Mouse (Mus musculus): ENCODE results near the gene Kif9. TPM values are rescaled to one million over a fixed set of nuclear protein-coding genes. Genes with fewer than 3 reads are reported as not detected.

Gene Kif9
- polyA plus RNA-seq, 1 experiment from 2014 or later = 0.86 TPM

- no peaks in the 10 kb centered on the region for H3K27me3 ChIP-seq
- H3K27ac ChIP-seq = no peak overlapping the region
- H3K4me1 ChIP-seq = peaks cover 23% of the 10 kb centered on the region
- ATAC-seq (ENCODE audit: insufficient number of reproducible peaks, insufficient read depth, low FRiP score, low TSS enrichment, low read depth) = no peak
- no peak overlapping the region for H3K4me3 ChIP-seq
- H3K4me2 ChIP-seq = no peak overlapping the region; the same call in 1 of the 2 replicates
- no peak overlapping the region for H3K9ac ChIP-seq
- H3K36me3 ChIP-seq = no peaks in the 10 kb centered on the region
- 70% methylated on average over 3 of the region's 3 CpGs for WGBS
- no peaks in the 10 kb centered on the region for H3K9me3 ChIP-seq
Measured at GRCm38 (mm10) chr9:110530650-110531049, 53.9 kb downstream of the Kif9 start.

- Histone ChIP-seq H3K27ac (peak overlapping the region; percentile 100; the same call in 1 of the 2 replicates), H3K36me3 (no peaks in the 10 kb centered on the region), H3K4me3 (peak overlapping the region; percentile 98), H3K9ac (0 out of 2 replicates have a peak overlapping the region, but pooled peaks have one; percentile 46), H3K27me3 (no peaks in the 10 kb centered on the region), H3K9me3 (no peaks in the 10 kb centered on the region), H3K4me1 (peaks cover 25% of the 10 kb centered on the region), H3K4me2 (peak overlapping the region; percentile 72)
- WGBS = 23% methylated on average over 6 of the region's 6 CpGs
- no peak for ATAC-seq (ENCODE audit: insufficient number of reproducible peaks, insufficient read depth, low FRiP score, low TSS enrichment, low read depth)
Measured at GRCm38 (mm10) chr9:110531151-110531791, 54.5 kb downstream of the Kif9 start.

- ATAC-seq (ENCODE audit: insufficient number of reproducible peaks, insufficient read depth, low FRiP score, low TSS enrichment, low read depth) = peak; percentile 100
- Histone ChIP-seq H3K36me3 (no peaks in the 10 kb centered on the region), H3K9ac (peak overlapping the region; percentile 100), H3K9me3 (no peaks in the 10 kb centered on the region), H3K27me3 (no peaks in the 10 kb centered on the region), H3K4me2 (peak overlapping the region; percentile 72), H3K4me1 (peaks cover 25% of the 10 kb centered on the region), H3K27ac (peak overlapping the region; percentile 100), H3K4me3 (peak overlapping the region; percentile 98)
- WGBS = under 1% methylated on average over 49 of the region's 53 CpGs
Measured at GRCm38 (mm10) chr9:110531914-110532489, 55.2 kb downstream of the Kif9 start.

DNA sequence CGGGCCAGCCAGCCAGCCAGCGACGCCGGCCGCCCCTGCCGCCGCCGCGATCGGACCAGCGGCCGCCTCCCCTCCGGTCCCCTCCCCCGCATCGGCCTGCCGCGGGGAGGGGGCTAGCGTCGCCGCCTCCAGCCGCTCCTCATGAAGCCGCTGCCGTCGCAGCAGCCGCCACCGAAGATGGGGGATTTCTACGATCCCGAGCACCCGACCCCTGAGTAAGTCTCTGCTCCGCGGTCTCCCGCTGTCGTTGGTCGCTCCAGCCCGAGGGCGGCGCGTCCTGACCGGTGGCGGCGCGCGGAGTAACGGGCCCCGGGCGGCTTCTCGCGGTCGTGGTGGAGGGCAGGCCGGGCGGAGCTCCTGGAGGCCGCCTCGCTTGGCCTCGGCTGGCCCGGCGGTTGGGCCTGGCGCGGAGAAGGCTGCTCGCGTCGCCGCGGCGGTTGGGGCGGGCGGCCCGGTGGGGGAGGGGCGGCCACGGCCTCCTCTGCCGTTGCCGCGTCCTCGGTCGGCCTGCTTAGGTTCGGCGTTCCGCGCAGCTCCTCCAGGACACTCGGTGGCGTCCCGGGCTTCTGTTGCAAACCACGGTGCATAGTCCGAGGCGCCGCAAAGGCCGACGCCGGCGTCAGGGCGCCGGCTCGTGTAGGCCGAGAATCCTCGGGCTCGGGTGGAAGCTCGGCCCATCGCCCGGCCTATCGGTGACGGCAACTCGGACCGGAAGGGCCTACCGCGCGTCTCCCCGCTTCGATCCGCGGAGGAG is 56.0 kb downstream of the Kif9 start, which contains the start of gene Setd2:
Gene Setd2, plus strand, starts transcription at position 60 of the 754 bp plus-strand sequence.
- WGBS = under 1% methylated on average over 91 of the region's 109 CpGs
- Histone ChIP-seq H3K9ac (peak within 1 kb of the TSS; percentile 100), H3K4me2 (peak within 1 kb of the TSS; percentile 72), H3K4me3 (peak within 1 kb of the TSS; percentile 98), H3K27me3 (no peaks in the 10 kb centered on the region), H3K27ac (peak within 1 kb of the TSS; percentile 100), H3K9me3 (no peaks in the 10 kb centered on the region), H3K36me3 (no peaks in the 10 kb centered on the region), H3K4me1 (peaks cover 25% of the 10 kb centered on the region)
- peak; percentile 57 for ATAC-seq (ENCODE audit: insufficient number of reproducible peaks, insufficient read depth, low FRiP score, low TSS enrichment, low read depth)

- no peaks in the 10 kb centered on the region for H3K9me3 ChIP-seq
- no peaks in the 10 kb centered on the region for H3K27me3 ChIP-seq
- H3K4me3 ChIP-seq = peak overlapping the region; percentile 98
- no peak for ATAC-seq (ENCODE audit: insufficient number of reproducible peaks, insufficient read depth, low FRiP score, low TSS enrichment, low read depth)
- H3K4me2 ChIP-seq = peak overlapping the region; percentile 72
- H3K27ac ChIP-seq = no peak overlapping the region
- H3K9ac ChIP-seq = peak overlapping the region; percentile 100
- 35% methylated on average over 5 of the region's 5 CpGs for WGBS
- peaks cover 3% of the 10 kb centered on the region; the same call in 1 of the 2 replicates for H3K36me3 ChIP-seq
- H3K4me1 ChIP-seq = peaks cover 25% of the 10 kb centered on the region
Measured at GRCm38 (mm10) chr9:110533645-110534044, 56.9 kb downstream of the Kif9 start.

DNA sequence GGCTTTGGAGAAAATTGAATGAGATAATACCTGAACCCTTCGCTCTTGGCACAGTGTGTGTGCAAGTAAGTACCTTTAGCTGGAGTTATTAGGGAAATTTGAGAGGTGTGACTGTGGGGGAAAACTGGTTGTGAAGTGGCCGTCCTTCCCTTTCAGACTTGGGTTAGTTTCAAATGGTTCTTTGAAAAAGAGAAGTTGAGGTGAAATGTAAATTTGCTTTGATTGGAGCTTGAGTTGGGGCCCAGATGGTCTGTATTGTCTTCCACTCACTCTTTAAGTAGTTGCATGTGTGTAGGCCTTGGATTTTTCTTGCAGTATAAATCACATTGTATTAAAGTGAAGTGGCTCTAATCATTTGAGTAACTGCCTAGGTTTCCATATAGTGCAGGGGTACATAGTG is 58.4 kb downstream of the Kif9 start:
- ATAC-seq (ENCODE audit: insufficient number of reproducible peaks, insufficient read depth, low FRiP score, low TSS enrichment, low read depth) = no peak
- Histone ChIP-seq H3K27me3 (no peaks in the 10 kb centered on the region), H3K4me2 (peak overlapping the region; percentile 72), H3K9ac (peak overlapping the region; percentile 58; the same call in 1 of the 2 replicates), H3K4me3 (peak overlapping the region; percentile 98), H3K9me3 (no peaks in the 10 kb centered on the region), H3K27ac (no peak overlapping the region), H3K4me1 (peaks cover 25% of the 10 kb centered on the region), H3K36me3 (peaks cover 6% of the 10 kb centered on the region; the same call in 1 of the 2 replicates)
- 46% methylated on average over 2 of the region's 2 CpGs for WGBS

DNA sequence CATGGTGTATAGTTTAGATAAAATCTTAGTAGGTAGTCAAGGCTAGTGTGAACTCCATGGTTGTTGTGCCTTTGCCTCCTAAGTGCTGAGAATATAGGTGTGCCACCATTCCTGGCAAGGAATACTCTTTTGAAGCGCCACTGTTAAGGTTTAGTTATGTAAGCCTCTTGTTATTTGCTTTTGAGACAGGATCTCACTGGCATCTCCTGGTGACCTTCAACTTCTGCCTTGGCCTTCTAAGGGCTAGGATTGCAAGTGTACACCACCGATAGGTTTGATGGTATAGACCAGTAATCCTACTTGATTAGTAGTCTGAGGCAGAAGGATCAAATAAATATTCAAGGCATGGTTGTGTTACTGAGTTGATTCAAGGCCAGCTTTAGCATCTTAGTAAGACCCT is 59.9 kb downstream of the Kif9 start:
- Histone ChIP-seq H3K4me3 (no peak overlapping the region), H3K27me3 (no peaks in the 10 kb centered on the region), H3K27ac (no peak overlapping the region), H3K4me2 (no peak overlapping the region), H3K4me1 (peaks cover 25% of the 10 kb centered on the region), H3K36me3 (peaks cover 6% of the 10 kb centered on the region; the same call in 1 of the 2 replicates), H3K9ac (no peak overlapping the region), H3K9me3 (no peaks in the 10 kb centered on the region)
- ATAC-seq (ENCODE audit: insufficient number of reproducible peaks, insufficient read depth, low FRiP score, low TSS enrichment, low read depth) = no peak
- WGBS = 95% methylated on average over 2 of the region's 2 CpGs

GRCm38 (mm10) chr9:110538511-110538910 is 61.8 kb downstream of the Kif9 start:
- H3K4me2 ChIP-seq = no peak overlapping the region
- no peak overlapping the region for H3K9ac ChIP-seq
- no peaks in the 10 kb centered on the region for H3K9me3 ChIP-seq
- H3K27me3 ChIP-seq = no peaks in the 10 kb centered on the region
- peaks cover 25% of the 10 kb centered on the region for H3K4me1 ChIP-seq
- ATAC-seq (ENCODE audit: insufficient number of reproducible peaks, insufficient read depth, low FRiP score, low TSS enrichment, low read depth) = no peak
- H3K36me3 ChIP-seq = peaks cover 11% of the 10 kb centered on the region
- no peak overlapping the region for H3K27ac ChIP-seq
- no peak overlapping the region for H3K4me3 ChIP-seq

DNA sequence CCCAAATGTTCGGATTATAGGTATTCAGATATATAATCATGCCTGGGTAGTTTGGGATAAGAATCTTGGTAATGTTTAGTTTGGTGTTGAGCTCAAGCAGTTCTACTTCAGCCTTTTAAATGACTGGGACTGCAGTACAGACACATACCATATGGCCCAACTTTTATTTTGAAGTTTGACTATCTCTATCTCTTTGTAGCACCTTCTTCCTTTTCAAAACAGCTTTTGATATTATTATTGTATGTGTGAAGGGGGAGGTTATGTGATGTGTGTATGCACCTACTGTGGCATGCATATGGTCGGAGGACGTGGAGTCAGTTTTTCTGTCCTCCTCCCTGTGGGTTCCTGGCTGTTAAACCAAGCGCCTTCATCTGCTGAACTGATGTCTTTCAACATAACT is 65.2 kb downstream of the Kif9 start:
- Histone ChIP-seq H3K9me3 (no peaks in the 10 kb centered on the region), H3K27me3 (no peaks in the 10 kb centered on the region), H3K4me3 (no peak overlapping the region), H3K4me2 (no peak overlapping the region), H3K27ac (no peak overlapping the region), H3K9ac (no peak overlapping the region), H3K36me3 (peaks cover 11% of the 10 kb centered on the region), H3K4me1 (peaks cover 3% of the 10 kb centered on the region; the same call in 1 of the 2 replicates)
- whole genome bisulfite sequencing = 83% methylated on average over 4 of the region's 4 CpGs
- ATAC-seq (ENCODE audit: insufficient number of reproducible peaks, insufficient read depth, low FRiP score, low TSS enrichment, low read depth) = no peak

DNA sequence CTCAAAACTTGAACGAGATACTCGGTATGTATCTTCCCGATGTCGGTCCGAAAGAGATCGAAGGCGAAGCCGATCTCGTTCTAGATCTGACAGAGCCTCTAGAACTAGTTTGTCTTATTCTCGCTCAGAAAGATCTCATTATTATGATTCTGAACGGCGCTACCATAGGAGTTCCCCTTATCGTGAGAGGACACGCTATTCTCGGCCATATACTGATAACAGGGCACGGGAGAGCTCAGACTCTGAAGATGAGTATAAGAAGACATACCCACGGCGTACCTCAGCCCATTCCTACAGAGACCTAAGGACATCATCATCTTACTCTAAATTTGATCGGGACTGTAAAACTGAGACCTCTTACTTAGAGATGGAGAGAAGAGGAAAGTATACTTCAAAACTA is 71.5 kb downstream of the Kif9 start:
- Histone ChIP-seq H3K27me3 (no peaks in the 10 kb centered on the region), H3K4me3 (no peak overlapping the region), H3K9me3 (no peaks in the 10 kb centered on the region), H3K27ac (no peak overlapping the region), H3K9ac (no peak overlapping the region), H3K36me3 (peaks cover 61% of the 10 kb centered on the region), H3K4me1 (no peaks in the 10 kb centered on the region), H3K4me2 (no peak overlapping the region)
- no peak for ATAC-seq (ENCODE audit: insufficient number of reproducible peaks, insufficient read depth, low FRiP score, low TSS enrichment, low read depth)
- WGBS = 97% methylated on average over 19 of the region's 19 CpGs

GRCm38 (mm10) chr9:110568309-110568708 is 91.6 kb downstream of the Kif9 start:
- ATAC-seq (ENCODE audit: insufficient number of reproducible peaks, insufficient read depth, low FRiP score, low TSS enrichment, low read depth) = no peak
- Histone ChIP-seq H3K36me3 (peaks cover 77% of the 10 kb centered on the region), H3K9ac (no peak overlapping the region), H3K9me3 (no peaks in the 10 kb centered on the region), H3K4me3 (no peak overlapping the region), H3K4me2 (no peak overlapping the region), H3K4me1 (no peaks in the 10 kb centered on the region), H3K27ac (no peak overlapping the region), H3K27me3 (no peaks in the 10 kb centered on the region)

Data from embryonic facial prominence, embryonic 13.5 days (tissue).